Mouse (Mus musculus) embryonic fibroblast, embryonic 13.5 days (primary cell): ENCODE results near the gene Gm20458. TPM values are rescaled to one million over a fixed set of nuclear protein-coding genes. Genes with fewer than 3 reads are reported as not detected.
A peak's percentile ranks its signal among the peaks of the same experiment; 100 is the strongest.

Experiments
- H3K27ac ChIP-seq: 2 replicates; pipeline ENCODE4 v1.5.1; 2012; ENCODE audit warnings: low read length, control low read depth, inconsistent platforms; ENCODE audit not compliant: insufficient read depth
- H3K4me1 ChIP-seq: 2 replicates; pipeline ENCODE4 v1.6.1; 2011; ENCODE audit warnings: low read length; ENCODE audit not compliant: control insufficient read depth, insufficient read depth
- H3K4me3 ChIP-seq: 2 replicates; pipeline ENCODE4 v1.5.1; 2011; ENCODE audit warnings: mild to moderate bottlenecking, control low read depth, low read length; ENCODE audit not compliant: insufficient read depth
- CTCF ChIP-seq: IDR thresholded peaks from 2 replicates; pipeline ENCODE4 v1.5.1; 2011; ENCODE audit warnings: mild to moderate bottlenecking, control low read depth, low read length, moderate library complexity, borderline replicate concordance; ENCODE audit not compliant: insufficient read depth
- POLR2A ChIP-seq: IDR thresholded peaks from 2 replicates; pipeline ENCODE4 v1.6.1; 2011; ENCODE audit warnings: low read depth, mild to moderate bottlenecking, control low read depth, low read length, moderate library complexity
- polyA plus RNA-seq: library from polyadenylated mRNA; stranded (reverse); fragments of >200 nt; gene quantifications from 2 replicates; pipeline ENCODE4 v1.2.4, GENCODE M21; 2011; ENCODE audit warnings: low read depth; ENCODE audit not compliant: missing spikeins, insufficient read length

Gm20458 gene
- polyA plus RNA-seq, result 4.1 and 5.8 TPM in 2 replicates

GRCm38 (mm10) chr2:164460745-164461551 lies at the start of gene Gm20458:
Gene Gm20458, plus strand, starts transcription at chr2:164460967.
- TF ChIP-seq POLR2A (peak; percentile 81), CTCF (peak; percentile 44; the same call in 1 of the 2 replicates)
- Histone ChIP-seq H3K4me1 (peaks cover 9% of the 10 kb centered on the region), H3K4me3 (peak within 1 kb of the TSS; percentile 69), H3K27ac (peak within 1 kb of the TSS; percentile 29; the same call in 1 of the 2 replicates)

- Histone ChIP-seq H3K4me3 (no peak overlapping the region), H3K4me1 (no peaks in the 10 kb centered on the region), H3K27ac (no peak overlapping the region)
- TF ChIP-seq POLR2A (no peak), CTCF (no peak)
These were observed 46.6 kb upstream of the Gm20458 start for GRCm38 (mm10) chr2:164414167-164414566.

GRCm38 (mm10) chr2:164414581-164414980 lies 46.2 kb upstream of the Gm20458 start:
- Histone ChIP-seq H3K27ac (no peak overlapping the region), H3K4me3 (no peak overlapping the region), H3K4me1 (no peaks in the 10 kb centered on the region)
- no peak for TF ChIP-seq POLR2A
- no peak for TF ChIP-seq CTCF

GRCm38 (mm10) chr2:164417198-164417597 lies 43.6 kb upstream of the Gm20458 start:
- Histone ChIP-seq H3K4me1 (no peaks in the 10 kb centered on the region), H3K27ac (no peak overlapping the region), H3K4me3 (no peak overlapping the region)
- no peak for TF ChIP-seq CTCF
- no peak for TF ChIP-seq POLR2A

- Histone ChIP-seq H3K4me3 (no peak overlapping the region), H3K4me1 (no peaks in the 10 kb centered on the region), H3K27ac (no peak overlapping the region)
- TF ChIP-seq CTCF, result no peak
- TF ChIP-seq POLR2A, result no peak
These were observed 42.4 kb upstream of the Gm20458 start for GRCm38 (mm10) chr2:164418308-164418875.

- Histone ChIP-seq H3K27ac (no peak overlapping the region), H3K4me3 (no peak overlapping the region), H3K4me1 (no peaks in the 10 kb centered on the region)
- TF ChIP-seq CTCF (no peak), POLR2A (no peak)
These were observed 41.3 kb upstream of the Gm20458 start for GRCm38 (mm10) chr2:164419489-164419888.

GRCm38 (mm10) chr2:164421306-164421705 lies 39.5 kb upstream of the Gm20458 start:
- Histone ChIP-seq H3K4me3 (no peak overlapping the region), H3K27ac (no peak overlapping the region), H3K4me1 (no peaks in the 10 kb centered on the region)
- no peak for TF ChIP-seq CTCF
- TF ChIP-seq POLR2A, result no peak

GRCm38 (mm10) chr2:164421979-164422378 lies 38.8 kb upstream of the Gm20458 start:
- TF ChIP-seq POLR2A (no peak), CTCF (no peak)
- Histone ChIP-seq H3K4me3 (no peak overlapping the region), H3K27ac (no peak overlapping the region), H3K4me1 (no peaks in the 10 kb centered on the region)

- no peak for TF ChIP-seq POLR2A
These were observed 37.9 kb upstream of the Gm20458 start for GRCm38 (mm10) chr2:164422675-164423393.

GRCm38 (mm10) chr2:164423464-164423863 lies 37.3 kb upstream of the Gm20458 start:
- TF ChIP-seq CTCF, result no peak
- no peak for TF ChIP-seq POLR2A
- Histone ChIP-seq H3K27ac (no peak overlapping the region), H3K4me3 (no peak overlapping the region), H3K4me1 (no peaks in the 10 kb centered on the region)

More at GRCm38 (mm10) chr2:164422675-164423393, 37.9 kb upstream of the Gm20458 start:
- Histone ChIP-seq H3K4me1 (no peaks in the 10 kb centered on the region), H3K4me3 (no peak overlapping the region), H3K27ac (no peak overlapping the region)
